Mouse (Mus musculus) forebrain, embryonic 13.5 days (tissue): ENCODE results near the gene Hist1h2bm. TPM values are rescaled to one million over a fixed set of nuclear protein-coding genes. Genes with fewer than 3 reads are reported as not detected.
"Not testable (repeated sequence)": the region's sequence is repeated elsewhere in the genome, so short reads cannot be mapped to it uniquely, and the experiment has no call there.

Experiments used
- ATAC-seq: fragments of 200-750 bp; cut with Nextera tagmentation; 2 replicates; pipeline ENCODE4 v1.8.0; 2017
- H3K27ac ChIP-seq: fragments of 300-500 bp; sonication (generic); 2 replicates; pipeline ENCODE4 v1.5.1; 2015; ENCODE audit warnings: inconsistent platforms, mild to moderate bottlenecking, moderate library complexity
- H3K27me3 ChIP-seq: fragments of 300-500 bp; sonication (generic); 2 replicates; pipeline ENCODE4 v1.6.1; 2015; ENCODE audit warnings: mild to moderate bottlenecking, inconsistent platforms
- H3K36me3 ChIP-seq: fragments of 300-500 bp; sonication (generic); 2 replicates; pipeline ENCODE4 v1.6.1; 2015; ENCODE audit warnings: mild to moderate bottlenecking, inconsistent platforms; ENCODE audit not compliant: poor library complexity, severe bottlenecking
- H3K4me1 ChIP-seq: fragments of 300-500 bp; sonication (generic); 2 replicates; pipeline ENCODE4 v1.6.1; 2015; ENCODE audit warnings: inconsistent platforms
- H3K4me2 ChIP-seq: fragments of 300-500 bp; sonication (generic); 2 replicates; pipeline ENCODE4 v1.6.1; 2015; ENCODE audit warnings: inconsistent platforms, mild to moderate bottlenecking, moderate library complexity
- H3K4me3 ChIP-seq: fragments of 300-500 bp; sonication (generic); 2 replicates; pipeline ENCODE4 v1.5.1; 2015; ENCODE audit warnings: mild to moderate bottlenecking, inconsistent platforms
- H3K9ac ChIP-seq: fragments of 300-500 bp; sonication (generic); 2 replicates; pipeline ENCODE4 v1.6.1; 2015; ENCODE audit warnings: mild to moderate bottlenecking, inconsistent platforms
- H3K9me3 ChIP-seq: fragments of 300-500 bp; sonication (generic); replicated peaks from 2 replicates; pipeline ENCODE4 v1.6.1; 2016; ENCODE audit warnings: inconsistent platforms
- WGBS: fragments of 180-500 bp; shearing (Covaris S2); methylation state at CpG from one replicate; pipeline ENCODE4 v1.1.7; 2015; 5-methylcytosine and 5-hydroxymethylcytosine counted together
- polyA plus RNA-seq: library from polyadenylated mRNA; unstranded; fragments of >200 nt; fragmentation: Nextera tagmentation; extraction: Ambion mirVana; gene quantifications from 2 replicates; pipeline ENCODE4 v1.2.1, GENCODE M21; 2015

Hist1h2bm gene
- polyA plus RNA-seq, 1 experiment from 2014 or later: 6.9 TPM

GRCm38 (mm10) chr13:21734010-21734905 lies 12.4 kb downstream of the Hist1h2bm start:
- H3K9ac ChIP-seq: peak overlapping the region; percentile 79
- ATAC-seq: peak; percentile 79
- H3K9me3 ChIP-seq: no peaks in the 10 kb centered on the region
- WGBS: 0% methylated on average over 21 of the region's 21 CpGs
- peaks cover 12% of the 10 kb centered on the region for H3K4me1 ChIP-seq
- H3K27ac ChIP-seq: peak overlapping the region; percentile 99
- no peaks in the 10 kb centered on the region for H3K27me3 ChIP-seq
- peak overlapping the region; percentile 54 for H3K4me3 ChIP-seq
- no peaks in the 10 kb centered on the region for H3K36me3 ChIP-seq
- peak overlapping the region; percentile 70 for H3K4me2 ChIP-seq

- H3K27me3 ChIP-seq, H3K9me3 ChIP-seq, H3K36me3 ChIP-seq: not testable (repeated sequence)
- peak within 1 kb of the TSS; percentile 70 for H3K4me2 ChIP-seq
- H3K9ac ChIP-seq: peak within 1 kb of the TSS; percentile 79
- peak; percentile 92 for ATAC-seq
- under 1% methylated on average over 49 of the region's 56 CpGs for WGBS
- H3K27ac ChIP-seq: peak within 1 kb of the TSS; percentile 99
- peak within 1 kb of the TSS; percentile 54 for H3K4me3 ChIP-seq
- peaks cover 12% of the 10 kb centered on the region for H3K4me1 ChIP-seq
Measured at GRCm38 (mm10) chr13:21734906-21735767, 13.3 kb downstream of the Hist1h2bm start, which contains the start of gene Hist1h4j. Hist1h4j (plus strand) TSS chr13:21735064.

GRCm38 (mm10) chr13:21745006-21745405 lies 23.2 kb downstream of the Hist1h2bm start:
- no peak overlapping the region for H3K4me3 ChIP-seq
- H3K9me3 ChIP-seq: no peaks in the 10 kb centered on the region
- no peaks in the 10 kb centered on the region for H3K27me3 ChIP-seq
- WGBS: 90% methylated on average over 1 of the region's 1 CpGs
- H3K9ac ChIP-seq: no peak overlapping the region
- H3K4me1 ChIP-seq: peaks cover 21% of the 10 kb centered on the region
- no peak overlapping the region for H3K27ac ChIP-seq
- H3K36me3 ChIP-seq: no peaks in the 10 kb centered on the region
- no peak for ATAC-seq
- no peak overlapping the region for H3K4me2 ChIP-seq

- Histone ChIP-seq H3K36me3 (no peaks in the 10 kb centered on the region), H3K4me2 (peak overlapping the region; percentile 84), H3K27me3 (no peaks in the 10 kb centered on the region), H3K9me3 (no peaks in the 10 kb centered on the region), H3K27ac (peak overlapping the region; percentile 95), H3K4me3 (peak overlapping the region; percentile 62), H3K9ac (peak overlapping the region; percentile 82), H3K4me1 (peaks cover 35% of the 10 kb centered on the region)
- no peak for ATAC-seq
- 3% methylated on average over 5 of the region's 5 CpGs for WGBS
Measured at GRCm38 (mm10) chr13:21749387-21750158, 27.7 kb downstream of the Hist1h2bm start.

DNA sequence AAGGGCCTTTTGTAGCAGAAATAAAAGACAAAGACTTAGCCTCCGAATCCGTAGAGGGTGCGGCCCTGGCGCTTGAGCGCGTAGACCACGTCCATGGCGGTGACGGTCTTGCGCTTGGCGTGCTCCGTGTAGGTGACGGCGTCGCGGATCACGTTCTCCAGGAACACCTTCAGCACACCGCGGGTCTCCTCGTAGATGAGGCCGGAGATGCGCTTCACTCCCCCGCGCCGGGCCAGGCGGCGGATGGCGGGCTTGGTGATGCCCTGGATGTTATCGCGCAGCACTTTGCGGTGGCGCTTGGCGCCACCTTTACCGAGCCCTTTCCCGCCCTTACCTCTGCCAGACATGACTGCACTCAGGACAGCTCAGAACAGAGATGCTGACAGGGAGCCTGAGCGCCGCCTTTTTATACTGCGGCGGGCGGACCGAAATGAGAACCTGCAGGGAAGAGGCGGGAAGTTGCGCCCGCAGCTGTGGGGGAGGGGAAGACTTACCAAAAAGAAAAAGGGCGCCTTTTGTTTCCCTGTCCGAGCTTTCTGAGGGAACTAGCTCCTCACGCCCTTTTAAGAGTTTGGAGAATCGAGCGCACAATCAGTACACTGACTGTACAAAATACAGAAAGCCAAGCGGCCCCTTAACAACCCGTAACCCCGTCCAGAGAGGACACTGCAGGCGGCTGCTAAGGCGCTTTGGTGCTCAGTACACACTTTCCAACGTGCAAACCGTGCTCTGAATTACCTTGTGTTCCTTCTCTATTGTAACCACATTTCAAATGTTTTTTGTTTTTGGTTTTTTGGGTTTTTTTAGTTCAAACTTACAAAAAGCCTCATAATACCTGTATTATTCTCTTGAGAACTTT lies 28.5 kb downstream of the Hist1h2bm start, which contains the start of gene Hist1h4k:
Gene Hist1h4k (minus strand): TSS at position 347 of the 859 bp plus-strand sequence.
- peak within 1 kb of the TSS; percentile 62 for H3K4me3 ChIP-seq
- H3K9me3 ChIP-seq, H3K36me3 ChIP-seq, H3K27me3 ChIP-seq: not testable (repeated sequence)
- peaks cover 40% of the 10 kb centered on the region for H3K4me1 ChIP-seq
- peak within 1 kb of the TSS; percentile 82 for H3K9ac ChIP-seq
- peak within 1 kb of the TSS; percentile 84 for H3K4me2 ChIP-seq
- H3K27ac ChIP-seq: peak within 1 kb of the TSS; percentile 96
- peak; percentile 86 for ATAC-seq
- WGBS: under 1% methylated on average over 41 of the region's 56 CpGs

- Histone ChIP-seq H3K4me1 (peaks cover 43% of the 10 kb centered on the region), H3K27me3 (no peaks in the 10 kb centered on the region), H3K4me3 (no peak overlapping the region), H3K4me2 (no peak overlapping the region), H3K9ac (no peak overlapping the region), H3K9me3 (no peaks in the 10 kb centered on the region), H3K27ac (peak overlapping the region; percentile 96), H3K36me3 (no peaks in the 10 kb centered on the region)
- ATAC-seq: no peak
Measured at GRCm38 (mm10) chr13:21751417-21751816, 29.6 kb downstream of the Hist1h2bm start.

GRCm38 (mm10) chr13:21751827-21752226 lies 30.0 kb downstream of the Hist1h2bm start:
- Histone ChIP-seq H3K9ac (peak overlapping the region; percentile 26; the same call in 1 of the 2 replicates), H3K4me3 (peak overlapping the region; percentile 47; the same call in 1 of the 2 replicates), H3K27ac (peak overlapping the region; percentile 96), H3K36me3 (no peaks in the 10 kb centered on the region), H3K27me3 (no peaks in the 10 kb centered on the region), H3K9me3 (no peaks in the 10 kb centered on the region), H3K4me1 (peaks cover 43% of the 10 kb centered on the region), H3K4me2 (peak overlapping the region; percentile 74; the same call in 1 of the 2 replicates)
- WGBS: 72% methylated on average over 3 of the region's 3 CpGs
- ATAC-seq: no peak

DNA sequence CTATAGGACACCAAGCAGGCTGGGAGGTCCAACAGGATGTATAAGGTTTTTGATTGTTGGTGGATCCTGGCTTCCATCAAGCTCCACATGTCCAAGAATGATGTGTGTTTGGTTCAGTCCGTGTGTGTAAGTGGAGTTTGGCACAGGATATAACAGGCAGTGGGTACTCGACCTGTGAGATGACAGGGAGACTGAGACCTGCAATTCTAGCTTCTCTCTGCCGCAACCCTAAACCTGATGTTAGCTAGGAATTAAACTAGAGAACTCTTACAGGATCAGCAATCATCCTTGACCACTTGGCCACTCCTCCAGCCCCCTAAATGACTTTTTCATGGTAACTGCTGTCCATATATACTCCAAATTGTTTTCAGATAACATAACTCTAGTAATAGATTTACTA lies 30.5 kb downstream of the Hist1h2bm start:
- Histone ChIP-seq H3K4me3 (peak overlapping the region; percentile 47; the same call in 1 of the 2 replicates), H3K4me2 (peak overlapping the region; percentile 74), H3K27me3 (no peaks in the 10 kb centered on the region)

GRCm38 (mm10) chr13:21753051-21753523 lies 31.2 kb downstream of the Hist1h2bm start:
- ATAC-seq: no peak
- Histone ChIP-seq H3K4me1 (peaks cover 36% of the 10 kb centered on the region), H3K9me3 (no peaks in the 10 kb centered on the region), H3K27me3 (no peaks in the 10 kb centered on the region), H3K36me3 (no peaks in the 10 kb centered on the region), H3K4me2 (peak overlapping the region; percentile 74), H3K4me3 (peak overlapping the region; percentile 47), H3K9ac (peak overlapping the region; percentile 80), H3K27ac (peak overlapping the region; percentile 96)
- WGBS: 1% methylated on average over 10 of the region's 10 CpGs

More for the DNA sequence above, 30.5 kb downstream of the Hist1h2bm start:
- Histone ChIP-seq H3K9ac (peak overlapping the region; percentile 26; the same call in 1 of the 2 replicates), H3K4me1 (peaks cover 40% of the 10 kb centered on the region), H3K36me3 (no peaks in the 10 kb centered on the region), H3K27ac (peak overlapping the region; percentile 96), H3K9me3 (no peaks in the 10 kb centered on the region)
- ATAC-seq: no peak
- WGBS: 49% methylated on average over 3 of the region's 3 CpGs

DNA sequence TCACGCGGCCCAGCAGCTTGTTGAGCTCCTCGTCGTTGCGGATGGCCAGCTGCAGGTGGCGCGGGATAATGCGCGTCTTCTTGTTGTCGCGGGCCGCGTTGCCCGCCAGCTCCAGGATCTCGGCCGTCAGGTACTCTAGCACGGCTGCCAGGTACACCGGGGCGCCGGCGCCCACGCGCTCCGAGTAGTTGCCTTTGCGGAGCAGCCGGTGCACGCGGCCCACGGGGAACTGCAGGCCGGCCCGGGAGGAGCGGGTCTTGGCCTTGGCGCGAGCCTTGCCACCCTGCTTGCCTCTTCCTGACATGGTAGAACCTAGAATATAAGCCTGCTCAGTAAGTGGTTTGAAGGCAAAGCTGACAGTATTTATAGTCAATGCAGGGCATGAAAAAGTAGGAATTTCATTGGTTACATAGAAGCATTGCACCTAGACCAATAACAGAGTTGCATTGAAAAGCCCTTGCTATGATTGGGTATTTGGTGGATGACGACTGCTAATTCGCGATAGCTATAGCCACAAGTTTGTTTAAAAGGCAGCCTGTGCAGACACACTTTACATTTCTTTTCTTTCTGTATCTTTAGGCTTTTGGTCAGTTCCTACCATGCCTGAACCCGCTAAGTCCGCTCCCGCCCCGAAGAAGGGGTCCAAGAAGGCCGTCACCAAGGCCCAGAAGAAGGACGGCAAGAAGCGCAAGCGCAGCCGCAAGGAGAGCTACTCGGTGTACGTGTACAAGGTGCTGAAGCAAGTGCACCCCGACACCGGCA lies 31.9 kb downstream of the Hist1h2bm start, which contains the start of the genes Hist1h2ak and Hist1h2bn:
Gene Hist1h2ak (minus strand): TSS at position 304 of the 762 bp plus-strand sequence.
Gene Hist1h2bn (plus strand): TSS at position 600 of the 762 bp plus-strand sequence.
- H3K4me2 ChIP-seq: peak within 1 kb of the TSS; percentile 74
- WGBS: under 1% methylated on average over 45 of the region's 50 CpGs
- not testable (repeated sequence) for H3K27me3 ChIP-seq, H3K36me3 ChIP-seq, H3K9me3 ChIP-seq
- peak within 1 kb of the TSS; percentile 80 for H3K9ac ChIP-seq
- H3K4me3 ChIP-seq: peak within 1 kb of the TSS; percentile 47
- peaks cover 32% of the 10 kb centered on the region for H3K4me1 ChIP-seq
- ATAC-seq: peak; percentile 95
- H3K27ac ChIP-seq: peak within 1 kb of the TSS; percentile 96
